Mouse (Mus musculus) gastrocnemius, adult 18-20 months (tissue): ENCODE data around the gene Cfap126. TPM values are rescaled to one million over a fixed set of nuclear protein-coding genes. Genes with fewer than 3 reads are reported as not detected.

ENCODE experiments used
- microRNA-seq: library from miRNA; unstranded; fragments of <30 nt; microRNA quantifications from one replicate; pipeline ENCODE4 v1.2.0, GENCODE M21; 2021
- total RNA-seq, 2 experiments: library from RNA; stranded (reverse); gene quantifications; 2 replicates each; pipeline ENCODE4 v1.2.3; 2021

Cfap126 gene
- total RNA-seq, 2 experiments from 2014 or later = 1.2 to 2.0 TPM

Small RNA genes within 50 kb of the gene (microRNA-seq; reads per million reads assigned to microRNA genes)
- gene Gm27552 (not detected), gene Gm27844 (not detected), gene Mir6546 (not detected)

Other genes with a start within 250 kb of the Cfap126 start
- 10 to 100 TPM; 17.0 to 17.7 TPM for gene Atf6, start 246.1 kb upstream of the Cfap126 start, total RNA-seq
- gene Gm26620, start 228.9 kb upstream of the Cfap126 start, total RNA-seq = under 1 TPM in 1 of 2 experiments, not detected in 1; 0.47 TPM
- 1 to 10 TPM; 4.1 to 5.5 TPM for gene Dusp12, start 228.4 kb upstream of the Cfap126 start, total RNA-seq
- gene Fcrlb, start 201.0 kb upstream of the Cfap126 start, total RNA-seq = not detected
- gene Fcrla, start 186.3 kb upstream of the Cfap126 start, total RNA-seq = not detected
- 1 to 10 TPM; 2.3 to 2.4 TPM for gene Fcgr2b, start 137.4 kb upstream of the Cfap126 start, total RNA-seq
- not detected for gene Fcgr4, start 95.0 kb upstream of the Cfap126 start, total RNA-seq
- 1 to 10 TPM; 1.8 to 4.4 TPM for gene Fcgr3, start 49.0 kb upstream of the Cfap126 start, total RNA-seq
- gene Sdhc, start 36.7 kb downstream of the Cfap126 start, total RNA-seq = 100 to 1,000 TPM; 667 to 772 TPM
- 10 to 100 TPM; 28.7 to 29.5 TPM for gene Mpz, start 36.8 kb downstream of the Cfap126 start, total RNA-seq
- 100 to 1,000 TPM in 1 of 2 experiments, 10 to 100 TPM in 1; 36.1 to 133 TPM for gene Pcp4l1, start 82.3 kb downstream of the Cfap126 start, total RNA-seq
- not detected for gene Nr1i3, start 100.1 kb downstream of the Cfap126 start, total RNA-seq
- 10 to 100 TPM; 47.6 to 51.7 TPM for gene Tomm40l, start 108.6 kb downstream of the Cfap126 start, total RNA-seq
- gene Apoa2, start 111.1 kb downstream of the Cfap126 start, total RNA-seq = 1 to 10 TPM in 1 of 2 experiments, not detected in 1; 7.5 TPM
- gene Fcer1g, start 120.4 kb downstream of the Cfap126 start, total RNA-seq = 1 to 10 TPM; 2.2 to 4.9 TPM
- gene Adamts4, start 136.5 kb downstream of the Cfap126 start, total RNA-seq = under 1 TPM; 0.48 to 0.90 TPM
- 100 to 1,000 TPM; 804 to 821 TPM for gene Ndufs2, start 137.5 kb downstream of the Cfap126 start, total RNA-seq
- 10 to 100 TPM; 12.0 to 13.0 TPM for gene B4galt3, start 156.4 kb downstream of the Cfap126 start, total RNA-seq
- 1 to 10 TPM; 7.8 to 7.9 TPM for gene Ppox, start 167.3 kb downstream of the Cfap126 start, total RNA-seq
- gene Usp21, start 174.1 kb downstream of the Cfap126 start, total RNA-seq = 10 to 100 TPM; 15.1 to 19.3 TPM
- gene Ufc1, start 181.1 kb downstream of the Cfap126 start, total RNA-seq = 10 to 100 TPM; 85.7 to 96.8 TPM
- gene Dedd, start 215.2 kb downstream of the Cfap126 start, total RNA-seq = 10 to 100 TPM; 28.1 to 35.8 TPM
- gene Nit1, start 231.7 kb downstream of the Cfap126 start, total RNA-seq = 10 to 100 TPM; 26.0 to 28.9 TPM
- gene Pfdn2, start 231.8 kb downstream of the Cfap126 start, total RNA-seq = 100 to 1,000 TPM; 110 to 128 TPM
- gene Klhdc9, start 246.9 kb downstream of the Cfap126 start, total RNA-seq = not detected